Mouse (Mus musculus): ENCODE results near the gene Tgfbi. TPM values are rescaled to one million over a fixed set of nuclear protein-coding genes. Genes with fewer than 3 reads are reported as not detected.

Gene Tgfbi
- polyA plus RNA-seq, 1 experiment from 2014 or later, result 65.0 TPM

DNA sequence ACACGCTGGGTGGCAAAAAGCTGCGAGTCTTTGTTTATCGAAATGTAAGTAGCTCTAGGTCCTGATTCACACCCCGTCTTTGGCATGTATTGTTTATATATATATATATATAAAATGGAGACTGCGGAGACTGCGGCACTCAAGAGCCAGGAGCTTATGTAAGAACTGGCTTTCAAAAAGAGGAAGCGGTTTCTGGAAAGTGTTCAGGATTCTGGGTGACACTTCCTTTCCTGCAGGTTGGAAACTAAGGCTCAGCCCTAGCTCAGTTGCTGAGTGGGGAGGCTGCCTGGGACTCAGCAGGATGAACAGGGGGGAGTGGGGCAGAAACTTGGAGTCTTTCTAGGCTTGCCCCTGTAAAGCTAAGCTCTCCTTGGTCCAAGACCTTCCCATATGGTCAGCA lies 22.0 kb downstream of the Tgfbi start:
- no peaks in the 10 kb centered on the region for H3K27me3 ChIP-seq (ENCODE audit: control insufficient read depth, insufficient read depth, low read length)
- peaks cover 8% of the 10 kb centered on the region for H3K4me1 ChIP-seq (ENCODE audit: control insufficient read depth, insufficient read depth, low read length)
- H3K4me2 ChIP-seq, result no peak overlapping the region
- H3K9me3 ChIP-seq (replicated peaks; ENCODE audit: control insufficient read depth, low read length), result no peaks in the 10 kb centered on the region
- peaks cover 4% of the 10 kb centered on the region; the same call in 1 of the 2 replicates for H3K36me3 ChIP-seq (ENCODE audit: control insufficient read depth, insufficient read depth, low read length)
- WGBS (ENCODE audit: insufficient replicate concordance), result 81% methylated on average over 7 of the region's 7 CpGs
- H3K4me3 ChIP-seq (ENCODE audit: low read depth, low read length), result no peak overlapping the region
- no peak overlapping the region for H3K27ac ChIP-seq (ENCODE audit: low read depth, low read length)
- no peak for ATAC-seq (replicated peaks; ENCODE audit: insufficient number of reproducible peaks, low FRiP score, low TSS enrichment)
- H3K9ac ChIP-seq (ENCODE audit: low read depth, low read length), result no peak overlapping the region

DNA sequence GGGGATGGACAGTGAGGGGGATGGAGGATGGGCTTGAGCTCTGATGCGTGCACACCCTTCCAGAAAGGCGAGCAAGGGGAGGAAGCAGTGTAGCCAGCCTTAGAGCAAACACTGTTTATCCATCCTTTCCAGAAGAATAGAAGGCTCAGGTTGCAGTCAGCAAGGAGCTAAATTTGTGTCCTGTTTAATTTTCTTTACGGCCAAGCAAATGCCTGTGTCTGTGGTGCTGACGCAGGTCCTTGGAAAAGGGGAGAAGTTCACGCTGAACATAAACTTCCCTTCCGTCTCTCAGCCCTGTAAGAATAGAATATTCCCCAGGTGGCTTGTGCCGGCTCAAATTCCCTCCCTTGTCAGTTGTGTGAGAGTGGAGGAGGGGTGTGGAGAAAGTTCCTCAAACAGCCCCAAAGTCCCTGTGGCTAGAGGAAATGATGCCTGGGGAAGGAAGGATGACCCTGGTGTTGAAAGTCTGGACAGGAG lies 24.9 kb downstream of the Tgfbi start:
- H3K9me3 ChIP-seq (replicated peaks; ENCODE audit: control insufficient read depth, low read length), result no peaks in the 10 kb centered on the region
- peak overlapping the region; percentile 43 for H3K27ac ChIP-seq (ENCODE audit: low read depth, low read length)
- no peak for ATAC-seq (replicated peaks; ENCODE audit: insufficient number of reproducible peaks, low FRiP score, low TSS enrichment)
- no peak overlapping the region for H3K4me2 ChIP-seq
- H3K27me3 ChIP-seq (ENCODE audit: control insufficient read depth, insufficient read depth, low read length), result no peaks in the 10 kb centered on the region
- H3K9ac ChIP-seq (ENCODE audit: low read depth, low read length), result no peak overlapping the region
- peaks cover 4% of the 10 kb centered on the region; the same call in 1 of the 2 replicates for H3K36me3 ChIP-seq (ENCODE audit: control insufficient read depth, insufficient read depth, low read length)
- no peak overlapping the region for H3K4me3 ChIP-seq (ENCODE audit: low read depth, low read length)
- 18% methylated on average over 7 of the region's 7 CpGs for WGBS (ENCODE audit: insufficient replicate concordance)
- peaks cover 8% of the 10 kb centered on the region for H3K4me1 ChIP-seq (ENCODE audit: control insufficient read depth, insufficient read depth, low read length)

DNA sequence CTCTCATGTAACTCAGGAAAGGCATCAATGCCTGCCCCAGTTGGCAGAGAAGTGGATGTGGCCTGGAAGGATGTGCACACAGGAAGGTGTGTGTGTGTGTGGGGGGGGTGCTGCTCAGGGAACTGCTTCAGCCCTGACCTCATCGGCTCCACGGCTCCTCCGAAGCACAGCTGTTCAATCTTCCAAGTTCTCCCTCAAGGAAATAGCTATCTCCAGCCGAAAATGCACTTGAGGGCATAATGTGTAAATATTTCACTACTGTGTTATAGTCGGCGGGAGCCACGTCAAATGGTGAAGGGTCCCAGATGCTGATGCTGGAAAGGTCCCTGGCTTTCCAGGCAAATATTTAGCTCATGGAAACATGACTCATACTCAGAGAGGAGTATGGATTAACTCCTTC lies 25.6 kb downstream of the Tgfbi start:
- H3K9ac ChIP-seq (ENCODE audit: low read depth, low read length), result no peak overlapping the region
- ATAC-seq (replicated peaks; ENCODE audit: insufficient number of reproducible peaks, low FRiP score, low TSS enrichment), result peak; percentile 63

DNA sequence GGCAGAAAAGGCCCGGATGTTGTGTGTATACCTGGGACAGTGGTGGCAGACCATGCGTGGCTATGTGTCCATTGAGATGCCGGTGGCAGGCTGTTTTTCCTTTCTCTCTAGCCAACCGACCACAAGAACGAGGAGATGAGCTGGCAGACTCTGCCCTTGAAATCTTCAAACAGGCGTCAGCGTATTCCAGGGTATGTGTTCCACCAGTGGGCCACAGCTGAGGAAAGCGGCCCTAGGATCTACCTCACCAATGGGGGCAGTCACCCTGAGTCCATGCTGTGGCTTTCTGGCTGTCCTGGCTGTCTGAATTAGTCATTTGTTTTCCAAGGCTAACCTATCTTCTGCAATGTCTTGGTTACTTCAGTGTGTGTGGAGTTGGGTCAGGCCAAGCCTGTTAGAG lies 27.7 kb downstream of the Tgfbi start:
- H3K9ac ChIP-seq (ENCODE audit: low read depth, low read length), result no peak overlapping the region
- H3K9me3 ChIP-seq (replicated peaks; ENCODE audit: control insufficient read depth, low read length), result no peaks in the 10 kb centered on the region
- no peaks in the 10 kb centered on the region for H3K27me3 ChIP-seq (ENCODE audit: control insufficient read depth, insufficient read depth, low read length)
- H3K27ac ChIP-seq (ENCODE audit: low read depth, low read length), result no peak overlapping the region
- ATAC-seq (replicated peaks; ENCODE audit: insufficient number of reproducible peaks, low FRiP score, low TSS enrichment), result no peak
- H3K4me1 ChIP-seq (ENCODE audit: control insufficient read depth, insufficient read depth, low read length), result peaks cover 8% of the 10 kb centered on the region
- no peak overlapping the region for H3K4me2 ChIP-seq
- 88% methylated on average over 8 of the region's 8 CpGs for WGBS (ENCODE audit: insufficient replicate concordance)
- no peak overlapping the region for H3K4me3 ChIP-seq (ENCODE audit: low read depth, low read length)
- H3K36me3 ChIP-seq (ENCODE audit: control insufficient read depth, insufficient read depth, low read length), result peaks cover 4% of the 10 kb centered on the region; the same call in 1 of the 2 replicates

More for the DNA sequence above, 25.6 kb downstream of the Tgfbi start:
- H3K27ac ChIP-seq (ENCODE audit: low read depth, low read length), result peak overlapping the region; percentile 50
- peaks cover 4% of the 10 kb centered on the region; the same call in 1 of the 2 replicates for H3K36me3 ChIP-seq (ENCODE audit: control insufficient read depth, insufficient read depth, low read length)
- H3K4me1 ChIP-seq (ENCODE audit: control insufficient read depth, insufficient read depth, low read length), result peaks cover 8% of the 10 kb centered on the region
- H3K4me3 ChIP-seq (ENCODE audit: low read depth, low read length), result no peak overlapping the region
- H3K9me3 ChIP-seq (replicated peaks; ENCODE audit: control insufficient read depth, low read length), result no peaks in the 10 kb centered on the region
- 38% methylated on average over 7 of the region's 7 CpGs for WGBS (ENCODE audit: insufficient replicate concordance)
- no peak overlapping the region for H3K4me2 ChIP-seq
- no peaks in the 10 kb centered on the region for H3K27me3 ChIP-seq (ENCODE audit: control insufficient read depth, insufficient read depth, low read length)

DNA sequence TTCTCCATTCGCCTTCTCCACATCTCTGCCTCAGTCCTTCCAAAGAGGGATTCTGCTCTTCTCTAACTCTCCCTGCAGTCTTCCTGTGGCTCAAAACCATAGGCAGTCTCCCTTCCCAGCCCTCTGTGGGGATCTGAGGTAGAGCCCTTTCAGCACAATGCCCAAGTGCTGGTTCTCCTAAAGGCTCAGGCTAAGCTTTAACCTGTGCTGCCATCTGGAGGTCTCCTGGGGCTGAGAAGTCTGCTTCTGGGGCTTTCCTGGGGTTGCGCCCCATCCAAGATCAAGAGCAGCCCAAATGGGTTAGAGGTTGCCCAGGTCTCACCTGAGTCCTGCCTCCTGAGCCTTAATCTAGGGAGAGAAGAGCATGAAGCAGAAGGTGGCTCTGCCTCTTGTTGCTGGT lies 32.4 kb downstream of the Tgfbi start:
- Histone ChIP-seq H3K9ac (ENCODE audit: low read depth, low read length) (no peak overlapping the region), H3K36me3 (ENCODE audit: control insufficient read depth, insufficient read depth, low read length) (no peaks in the 10 kb centered on the region), H3K9me3 (replicated peaks; ENCODE audit: control insufficient read depth, low read length) (no peaks in the 10 kb centered on the region), H3K27me3 (ENCODE audit: control insufficient read depth, insufficient read depth, low read length) (no peaks in the 10 kb centered on the region), H3K27ac (ENCODE audit: low read depth, low read length) (no peak overlapping the region), H3K4me3 (ENCODE audit: low read depth, low read length) (no peak overlapping the region), H3K4me2 (no peak overlapping the region), H3K4me1 (ENCODE audit: control insufficient read depth, insufficient read depth, low read length) (no peaks in the 10 kb centered on the region)
- WGBS (ENCODE audit: insufficient replicate concordance), result 74% methylated on average over 2 of the region's 2 CpGs
- no peak for ATAC-seq (replicated peaks; ENCODE audit: insufficient number of reproducible peaks, low FRiP score, low TSS enrichment)

DNA sequence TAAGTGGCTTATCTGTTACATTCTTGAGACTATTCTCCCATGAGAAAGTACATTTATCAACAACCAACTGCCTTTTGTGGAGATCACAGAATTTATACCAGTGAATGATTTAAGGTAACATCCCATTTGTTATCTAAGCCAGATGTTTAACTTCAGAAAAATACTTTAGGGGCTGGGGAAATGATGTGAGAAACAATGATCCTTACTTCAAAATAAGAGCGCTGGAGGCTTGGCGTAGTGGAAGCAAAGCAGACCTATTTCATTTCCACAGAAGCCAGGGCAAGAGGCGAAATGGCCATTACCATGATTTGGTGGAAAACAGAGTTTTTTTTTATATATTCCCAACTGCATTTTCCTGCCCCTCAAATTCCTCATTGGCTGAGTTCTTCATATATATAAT lies 34.7 kb downstream of the Tgfbi start:
- Histone ChIP-seq H3K4me2 (no peak overlapping the region), H3K4me3 (ENCODE audit: low read depth, low read length) (no peak overlapping the region), H3K9me3 (replicated peaks; ENCODE audit: control insufficient read depth, low read length) (no peaks in the 10 kb centered on the region), H3K4me1 (ENCODE audit: control insufficient read depth, insufficient read depth, low read length) (peaks cover 3% of the 10 kb centered on the region; the same call in 1 of the 2 replicates), H3K27ac (ENCODE audit: low read depth, low read length) (no peak overlapping the region), H3K9ac (ENCODE audit: low read depth, low read length) (no peak overlapping the region), H3K36me3 (ENCODE audit: control insufficient read depth, insufficient read depth, low read length) (no peaks in the 10 kb centered on the region), H3K27me3 (ENCODE audit: control insufficient read depth, insufficient read depth, low read length) (no peaks in the 10 kb centered on the region)
- no peak for ATAC-seq (replicated peaks; ENCODE audit: insufficient number of reproducible peaks, low FRiP score, low TSS enrichment)
- 77% methylated on average over 3 of the region's 3 CpGs for WGBS (ENCODE audit: insufficient replicate concordance)

DNA sequence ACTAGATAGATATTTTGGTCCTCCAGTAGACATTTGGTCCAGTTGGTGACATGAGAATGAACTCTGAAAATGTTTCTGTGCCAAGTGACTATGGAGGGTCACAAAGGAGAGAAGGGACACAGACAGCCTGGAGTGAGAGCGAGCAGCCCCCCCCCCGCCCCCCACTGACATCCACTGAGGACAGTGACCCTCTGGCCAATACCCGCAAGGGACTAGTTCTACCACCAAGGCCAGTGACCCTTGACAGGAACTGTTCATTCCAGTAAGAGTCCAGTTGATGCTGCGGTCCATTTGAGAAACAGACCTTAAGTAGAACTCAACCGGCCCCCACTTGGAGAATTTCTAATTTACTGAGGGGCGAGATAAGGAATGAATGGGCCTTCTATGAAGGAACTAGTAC lies 36.4 kb downstream of the Tgfbi start:
- WGBS (ENCODE audit: insufficient replicate concordance), result 78% methylated on average over 6 of the region's 6 CpGs
- no peaks in the 10 kb centered on the region for H3K36me3 ChIP-seq (ENCODE audit: control insufficient read depth, insufficient read depth, low read length)
- H3K4me1 ChIP-seq (ENCODE audit: control insufficient read depth, insufficient read depth, low read length), result peaks cover 3% of the 10 kb centered on the region; the same call in 1 of the 2 replicates
- no peaks in the 10 kb centered on the region for H3K27me3 ChIP-seq (ENCODE audit: control insufficient read depth, insufficient read depth, low read length)
- no peak overlapping the region for H3K27ac ChIP-seq (ENCODE audit: low read depth, low read length)
- no peak overlapping the region for H3K4me2 ChIP-seq
- no peak overlapping the region for H3K4me3 ChIP-seq (ENCODE audit: low read depth, low read length)
- no peaks in the 10 kb centered on the region for H3K9me3 ChIP-seq (replicated peaks; ENCODE audit: control insufficient read depth, low read length)
- no peak overlapping the region for H3K9ac ChIP-seq (ENCODE audit: low read depth, low read length)
- no peak for ATAC-seq (replicated peaks; ENCODE audit: insufficient number of reproducible peaks, low FRiP score, low TSS enrichment)

DNA sequence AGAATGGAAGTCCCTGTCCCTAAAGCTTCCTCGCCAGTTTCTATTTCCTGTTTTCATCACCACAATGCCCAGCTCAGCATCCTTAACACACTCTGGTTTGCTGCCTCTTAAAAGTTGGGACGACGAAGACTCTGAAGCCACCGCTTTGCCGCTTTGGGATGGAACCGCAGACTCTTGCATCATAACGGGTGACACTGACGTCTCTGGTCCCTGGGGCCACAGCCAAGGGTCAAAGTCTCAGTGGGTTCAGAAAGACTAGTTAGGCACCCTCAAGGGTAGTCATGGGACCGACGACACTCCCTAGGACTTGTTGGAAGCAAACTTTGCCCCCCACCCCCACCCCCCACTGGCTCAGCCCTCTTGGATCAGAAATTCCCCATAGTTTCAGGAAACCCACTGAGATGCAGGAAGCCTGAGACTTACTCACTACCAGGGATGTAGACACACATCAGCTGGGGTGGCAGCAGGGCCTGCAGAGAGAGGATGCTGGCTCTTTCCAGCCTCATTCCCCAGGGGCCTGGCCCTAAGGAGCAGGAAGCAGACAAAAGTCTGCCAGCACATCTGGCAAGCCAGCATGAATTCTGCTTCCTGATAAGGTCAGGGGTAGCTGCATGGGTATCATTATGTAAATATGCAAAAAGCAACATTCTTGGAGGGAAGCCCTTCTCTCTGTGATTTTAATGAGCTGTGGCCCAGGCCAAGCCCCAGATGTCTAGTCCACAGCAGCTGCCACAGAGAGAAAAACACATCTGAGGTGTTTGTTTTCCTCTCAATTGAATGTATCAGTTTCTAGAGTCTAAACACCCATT lies 38.5 kb downstream of the Tgfbi start:
- Histone ChIP-seq H3K9ac (ENCODE audit: low read depth, low read length) (0 out of 2 replicates have a peak overlapping the region, but pooled peaks have one; percentile 12), H3K27ac (ENCODE audit: low read depth, low read length) (peak overlapping the region; percentile 78), H3K4me3 (ENCODE audit: low read depth, low read length) (no peak overlapping the region), H3K27me3 (ENCODE audit: control insufficient read depth, insufficient read depth, low read length) (no peaks in the 10 kb centered on the region), H3K4me1 (ENCODE audit: control insufficient read depth, insufficient read depth, low read length) (peaks cover 3% of the 10 kb centered on the region; the same call in 1 of the 2 replicates), H3K36me3 (ENCODE audit: control insufficient read depth, insufficient read depth, low read length) (no peaks in the 10 kb centered on the region), H3K4me2 (no peak overlapping the region), H3K9me3 (replicated peaks; ENCODE audit: control insufficient read depth, low read length) (no peaks in the 10 kb centered on the region)
- ATAC-seq (replicated peaks; ENCODE audit: insufficient number of reproducible peaks, low FRiP score, low TSS enrichment), result peak; percentile 59
- WGBS (ENCODE audit: insufficient replicate concordance), result 61% methylated on average over 10 of the region's 10 CpGs

Measured in heart, embryonic 11.5 days (tissue).